Mouse (Mus musculus) intestine, embryonic 14.5 days (tissue): ENCODE results near the gene Olfr724. TPM values are rescaled to one million over a fixed set of nuclear protein-coding genes. Genes with fewer than 3 reads are reported as not detected.
"Not testable (repeated sequence)": the region's sequence is repeated elsewhere in the genome, so short reads cannot be mapped to it uniquely, and the experiment has no call there.

Experiments
- ATAC-seq: fragments of 200-750 bp; cut with Nextera tagmentation; replicated peaks from 2 replicates; pipeline ENCODE4 v1.8.0; 2017; ENCODE audit warnings: low read depth, moderate number of reproducible peaks, moderate TSS enrichment, moderate library complexity; ENCODE audit not compliant: low FRiP score, low TSS enrichment
- DNase-seq: peaks from one replicate; pipeline ENCODE4 v3.0.0-alpha.2; 2018; ENCODE audit warnings: low spot score
- H3K27ac ChIP-seq: fragments of 300-500 bp; sonication (generic); 2 replicates; pipeline ENCODE4 v1.5.1; 2014; ENCODE audit warnings: low read depth, mild to moderate bottlenecking, control low read depth
- H3K27me3 ChIP-seq: fragments of 300-500 bp; sonication (generic); replicated peaks from 2 replicates; pipeline ENCODE4 v1.6.1; 2014; ENCODE audit warnings: low read length, control low read depth; ENCODE audit not compliant: control insufficient read depth, insufficient read depth
- H3K36me3 ChIP-seq: fragments of 300-500 bp; sonication (generic); 2 replicates; pipeline ENCODE4 v1.6.1; 2014; ENCODE audit warnings: low read length, control low read depth; ENCODE audit not compliant: control insufficient read depth, insufficient read depth
- H3K4me1 ChIP-seq: fragments of 300-500 bp; sonication (generic); replicated peaks from 2 replicates; pipeline ENCODE4 v1.6.1; 2014; ENCODE audit warnings: low read length, control low read depth, mixed read lengths; ENCODE audit not compliant: control insufficient read depth, insufficient read depth
- H3K4me2 ChIP-seq: fragments of 300-500 bp; sonication (generic); 2 replicates; pipeline ENCODE4 v1.6.1; 2014; ENCODE audit warnings: low read length
- H3K4me3 ChIP-seq: fragments of 300-500 bp; sonication (generic); 2 replicates; pipeline ENCODE4 v1.5.1; 2014; ENCODE audit warnings: low read depth, low read length, control low read depth, mixed read lengths
- H3K9ac ChIP-seq: fragments of 300-500 bp; sonication (generic); 2 replicates; pipeline ENCODE4 v1.6.1; 2014; ENCODE audit warnings: mild to moderate bottlenecking, low read length
- H3K9me3 ChIP-seq: fragments of 300-500 bp; sonication (generic); 2 replicates; pipeline ENCODE4 v1.6.1; 2016; ENCODE audit warnings: low read length, control low read depth; ENCODE audit not compliant: control insufficient read depth
- WGBS: fragments of 180-500 bp; shearing (Covaris S2); extraction: QIAGEN DNeasy Blood & Tissue Kit; methylation state at CpG from one replicate; pipeline ENCODE4 v1.1.7; 2014; 5-methylcytosine and 5-hydroxymethylcytosine counted together
- polyA plus RNA-seq: library from polyadenylated mRNA; unstranded; fragments of >200 nt; fragmentation: Nextera tagmentation; extraction: Ambion mirVana; gene quantifications from 2 replicates; pipeline ENCODE4 v1.2.1, GENCODE M21; 2014

Olfr724 gene
- polyA plus RNA-seq = not detected in 2 replicates

DNA sequence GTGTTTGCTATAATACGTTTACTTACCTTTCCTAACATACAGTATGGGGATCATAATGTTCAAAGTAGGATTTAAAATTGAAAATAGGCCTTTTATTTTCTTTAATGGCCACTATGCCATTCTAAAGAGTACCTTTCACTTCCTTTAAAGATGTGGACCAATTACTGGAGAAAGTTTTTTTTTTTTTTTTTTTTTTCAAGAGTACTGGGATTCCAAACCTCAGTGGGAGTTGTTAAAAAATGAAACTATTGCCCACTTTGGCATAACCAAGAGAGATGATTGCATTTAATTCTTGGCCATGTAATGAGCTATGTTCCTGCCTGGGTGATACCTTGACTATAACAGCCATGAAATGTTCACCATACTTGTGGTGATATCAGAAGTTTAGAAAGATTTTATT lies at the start of gene Olfr724:
Olfr724 (minus strand) TSS at position 101 of the 400 bp plus-strand sequence.
- H3K9me3 ChIP-seq, H3K27me3 ChIP-seq, H3K4me3 ChIP-seq, H3K27ac ChIP-seq, H3K4me2 ChIP-seq, DNase-seq, ATAC-seq, H3K4me1 ChIP-seq, H3K9ac ChIP-seq, H3K36me3 ChIP-seq: not testable (repeated sequence)
- WGBS = 69% methylated on average over 1 of the region's 1 CpGs

- H3K4me3 ChIP-seq = no peak overlapping the region
- no peaks in the 10 kb centered on the region for H3K27me3 ChIP-seq
- no peaks in the 10 kb centered on the region for H3K36me3 ChIP-seq
- H3K4me2 ChIP-seq = no peak overlapping the region
- no peak overlapping the region for H3K9ac ChIP-seq
- H3K9me3 ChIP-seq = no peaks in the 10 kb centered on the region
- H3K27ac ChIP-seq = no peak overlapping the region
- ATAC-seq = no peak
- WGBS = 38% methylated on average over 2 of the region's 2 CpGs
- no peak for DNase-seq
- no peaks in the 10 kb centered on the region for H3K4me1 ChIP-seq
These were observed 7.2 kb downstream of the Olfr724 start for GRCm38 (mm10) chr14:49955890-49956289.

GRCm38 (mm10) chr14:49931687-49932086 lies 31.4 kb downstream of the Olfr724 start, which contains the start of gene Olfr723:
Gene Olfr723, minus strand, starts transcription at chr14:49931787.
- not testable (repeated sequence) for H3K9ac ChIP-seq, H3K27ac ChIP-seq, H3K4me2 ChIP-seq

More at GRCm38 (mm10) chr14:49931687-49932086, 31.4 kb downstream of the Olfr724 start, which contains the start of gene Olfr723:
- ATAC-seq, H3K36me3 ChIP-seq, H3K9me3 ChIP-seq, DNase-seq, H3K4me1 ChIP-seq, H3K27me3 ChIP-seq, H3K4me3 ChIP-seq: not testable (repeated sequence)

Other genes with a start within 250 kb of the Olfr724 start
- gene Armh4, start 179.9 kb downstream of the Olfr724 start, polyA plus RNA-seq = 16.0 and 18.2 TPM in 2 replicates
- not detected in 2 replicates for gene Olfr722, start 61.3 kb downstream of the Olfr724 start, polyA plus RNA-seq
- not detected in 2 replicates for gene Olfr723, start 31.5 kb downstream of the Olfr724 start, polyA plus RNA-seq
- not detected in 2 replicates for gene Olfr725, start 77.1 kb upstream of the Olfr724 start, polyA plus RNA-seq
- gene Olfr726, start 127.7 kb upstream of the Olfr724 start, polyA plus RNA-seq = not detected in 2 replicates
- gene Olfr727, start 159.9 kb upstream of the Olfr724 start, polyA plus RNA-seq = not detected in 2 replicates
- gene Olfr728, start 179.4 kb upstream of the Olfr724 start, polyA plus RNA-seq = not detected in 2 replicates
- not detected in 2 replicates for gene Olfr729, start 189.6 kb upstream of the Olfr724 start, polyA plus RNA-seq
- gene Olfr730, start 224.9 kb upstream of the Olfr724 start, polyA plus RNA-seq = not detected in 2 replicates